Mouse (Mus musculus) megakaryocyte-erythroid progenitor cell, adult 5-6 weeks (primary cell): Measurements from ENCODE around the gene Atxn1l. TPM values are rescaled to one million over a fixed set of nuclear protein-coding genes. Genes with fewer than 3 reads are reported as not detected.

ENCODE experiments used
- ATAC-seq: replicated peaks from 2 replicates; pipeline ENCODE4 v1.8.0; 2016; ENCODE audit warnings: mild to moderate bottlenecking, inconsistent platforms; ENCODE audit not compliant: severe bottlenecking, poor library complexity, low FRiP score, low TSS enrichment
- total RNA-seq, 2 experiments: library from RNA; stranded (forward) in 1 of 2; stranded (reverse) in 1 of 2; fragments of 200-1000, 215-1000 nt in 1 of 2; fragments of >200 nt in 1 of 2; fragmentation: Nextera tagmentation in 1 of 2; gene quantifications; 2 replicates each; pipeline ENCODE4 v1.2.3; 2014 to 2017

The Atxn1l gene
- total RNA-seq, 2 experiments from 2014 or later: 8.5 to 8.7 TPM

GRCm38 (mm10) chr8:109682120-109682519 is 55.4 kb downstream of the Atxn1l start:
- no peak for ATAC-seq

GRCm38 (mm10) chr8:109681535-109681934 is 56.0 kb downstream of the Atxn1l start:
- ATAC-seq: no peak

Other genes starting within 250 kb of the Atxn1l start
- gene Pmfbp1, start 243.7 kb downstream of the Atxn1l start, total RNA-seq (2014; fragmentation: Nextera tagmentation): not detected in 2 replicates
- not detected in 2 replicates for gene Pmfbp1, start 243.7 kb downstream of the Atxn1l start, total RNA-seq (2017)
- gene Dhx38, start 171.9 kb downstream of the Atxn1l start, total RNA-seq (2014; fragmentation: Nextera tagmentation): 21.0 and 26.5 TPM in 2 replicates
- gene Dhx38, start 171.9 kb downstream of the Atxn1l start, total RNA-seq (2017): 40.9 and 47.8 TPM in 2 replicates
- gene Txnl4b, start 171.8 kb downstream of the Atxn1l start, total RNA-seq (2014; fragmentation: Nextera tagmentation): 3.1 and 6.8 TPM in 2 replicates
- gene Txnl4b, start 171.8 kb downstream of the Atxn1l start, total RNA-seq (2017): 7.5 and 11.0 TPM in 2 replicates
- gene Hp, start 158.6 kb downstream of the Atxn1l start, total RNA-seq (2014; fragmentation: Nextera tagmentation): 5.8 TPM in 1 of 2 replicates, not detected in the other
- 2.4 and 2.8 TPM in 2 replicates for gene Hp, start 158.6 kb downstream of the Atxn1l start, total RNA-seq (2017)
- 16.0 and 58.0 TPM in 2 replicates for gene Dhodh, start 129.1 kb downstream of the Atxn1l start, total RNA-seq (2014; fragmentation: Nextera tagmentation)
- 15.2 and 29.0 TPM in 2 replicates for gene Dhodh, start 129.1 kb downstream of the Atxn1l start, total RNA-seq (2017)
- gene Pkd1l3, start 123.2 kb downstream of the Atxn1l start, total RNA-seq (2014; fragmentation: Nextera tagmentation): 2.4 and 4.6 TPM in 2 replicates
- 0.75 and 1.3 TPM in 2 replicates for gene Pkd1l3, start 123.2 kb downstream of the Atxn1l start, total RNA-seq (2017)
- gene Ist1, start 44.5 kb downstream of the Atxn1l start, total RNA-seq (2014; fragmentation: Nextera tagmentation): 71.2 and 72.9 TPM in 2 replicates
- 80.7 and 86.8 TPM in 2 replicates for gene Ist1, start 44.5 kb downstream of the Atxn1l start, total RNA-seq (2017)
- gene Zfp821, start 32.2 kb downstream of the Atxn1l start, total RNA-seq (2014; fragmentation: Nextera tagmentation): 6.6 and 8.7 TPM in 2 replicates
- gene Zfp821, start 32.2 kb downstream of the Atxn1l start, total RNA-seq (2017): 7.3 and 10.2 TPM in 2 replicates
- 65.0 and 65.3 TPM in 2 replicates for gene Ap1g1, start 40.8 kb upstream of the Atxn1l start, total RNA-seq (2014; fragmentation: Nextera tagmentation)
- 55.6 and 69.0 TPM in 2 replicates for gene Ap1g1, start 40.8 kb upstream of the Atxn1l start, total RNA-seq (2017)
- gene Phlpp2, start 130.8 kb upstream of the Atxn1l start, total RNA-seq (2014; fragmentation: Nextera tagmentation): 7.0 and 12.7 TPM in 2 replicates
- gene Phlpp2, start 130.8 kb upstream of the Atxn1l start, total RNA-seq (2017): 5.4 and 8.8 TPM in 2 replicates
- gene Marveld3, start 224.5 kb upstream of the Atxn1l start, total RNA-seq (2014; fragmentation: Nextera tagmentation): not detected in 2 replicates
- gene Marveld3, start 224.5 kb upstream of the Atxn1l start, total RNA-seq (2017): not detected in 2 replicates